Mouse (Mus musculus): ENCODE data around the gene Il2rb.

DNA sequence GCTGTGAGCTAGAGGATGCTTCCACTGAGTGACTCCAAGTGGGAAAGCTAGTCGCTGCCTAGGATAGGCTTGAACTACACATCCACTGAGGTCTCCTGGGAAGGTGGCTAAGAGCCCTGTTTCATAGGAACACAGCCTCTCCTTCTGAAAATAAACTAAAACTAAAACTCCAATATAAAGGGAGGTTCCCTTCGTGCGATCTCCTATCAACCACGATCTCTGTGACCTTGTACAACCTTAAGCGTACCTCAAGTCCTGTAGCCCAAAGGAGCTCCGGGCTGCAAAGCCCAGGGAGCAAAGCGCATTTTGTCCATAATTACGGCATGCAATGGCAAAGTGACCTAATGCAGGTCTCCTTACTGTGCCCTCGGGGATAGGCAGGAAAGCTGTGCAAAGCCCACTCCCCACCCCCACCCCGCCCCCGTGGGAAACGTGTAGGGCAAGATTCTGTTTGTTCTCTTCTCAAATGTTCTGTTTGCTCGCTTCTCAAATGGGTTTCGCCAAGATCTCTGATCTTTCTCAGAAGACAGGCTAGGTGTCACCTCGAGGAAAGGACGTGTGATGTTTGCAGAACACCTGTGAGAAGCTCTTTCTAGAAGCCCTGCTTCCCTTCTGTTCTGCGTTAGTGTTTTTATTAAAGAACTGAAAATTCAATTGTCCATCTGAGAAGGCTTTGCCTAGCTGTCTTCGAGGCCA, 7.5 kb upstream of the Il2rb start:
- TF ChIP-seq CTCF (IDR thresholded peaks at IDR 0.05; ENCODE audit: low read depth) (no peak), EP300 (optimal IDR thresholded peaks at IDR 0.05) (no peak)

Measured in stomach, postnatal 0 days (tissue).